ENCODE assay signal across 14 mouse cellular contexts in the genomic region with DNA sequence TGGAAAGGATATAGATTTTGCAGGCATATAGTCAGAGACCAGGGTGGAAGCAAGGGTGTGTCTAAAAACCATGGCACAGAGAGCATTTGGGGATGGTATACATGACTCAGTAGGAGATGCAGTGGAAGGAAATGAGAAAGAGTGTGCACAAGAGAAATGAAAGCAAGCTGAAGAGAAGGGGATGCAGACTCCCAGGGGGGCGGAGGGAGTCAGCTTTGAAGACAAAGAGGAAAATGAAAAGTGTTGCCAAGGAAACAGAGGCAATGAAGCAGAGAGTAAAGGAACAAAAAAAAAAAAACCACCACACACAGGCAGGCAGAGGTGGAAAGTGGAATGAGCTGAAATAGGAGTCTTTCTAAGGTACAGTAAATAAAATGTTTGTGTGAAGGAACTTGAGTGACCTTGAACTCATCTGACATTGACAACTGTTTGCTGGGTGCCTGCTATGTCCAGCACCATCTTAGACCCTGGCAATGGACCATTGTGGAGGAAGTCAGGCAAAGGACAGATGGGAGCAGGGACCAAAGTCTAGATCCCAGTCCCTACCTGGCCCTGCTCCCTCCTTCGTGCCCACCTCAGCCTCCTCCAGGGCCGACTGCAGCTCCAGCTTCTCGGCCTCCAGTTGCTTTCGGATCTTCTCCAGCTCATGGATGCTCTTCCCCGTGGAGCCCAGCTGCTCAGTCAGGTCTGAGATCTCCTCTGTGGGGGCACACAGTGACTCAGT. TPM values are rescaled to one million over a fixed set of nuclear protein-coding genes. Genes with fewer than 3 reads are reported as not detected.
DNase-seq lines count a peak whose midpoint lies in the region; ATAC-seq and TF ChIP-seq lines count a peak whose summit lies in the region.
"Had no signal": no experiment of that assay in that cellular context is flagged by ENCODE, and none has a peak within 500 bp of the region (broad histone marks: within the 10 kb centered on the region; RNA-seq: fewer than 3 reads in every experiment).

No protein-coding gene starts in this region.

- H3K9me3 ChIP-seq in midbrain, embryonic 10.5 days (replicated peaks), result no peaks in the 10 kb centered on the region
- H3K9me3 ChIP-seq: lung, embryonic 15.5 days had no signal

- H3K4me1 ChIP-seq in midbrain, embryonic 10.5 days, result peaks cover 16% of the 10 kb centered on the region
- H3K4me1 ChIP-seq: lung, embryonic 15.5 days had no signal

- H3K27me3 ChIP-seq in midbrain, embryonic 10.5 days (ENCODE audit: low read depth, poor library complexity, severe bottlenecking), result peaks cover 4% of the 10 kb centered on the region; the same call in 1 of the 2 replicates
- H3K27me3 ChIP-seq: lung, embryonic 15.5 days had no signal

- no peak for TF ChIP-seq CTCF in left cerebral cortex, adult 2 months (IDR thresholded peaks at IDR 0.05)

- H3K27ac ChIP-seq in left cerebral cortex, adult 2 months, result peak overlapping the region; percentile 55
- peak overlapping the region; percentile 68; the same call in 1 of the 2 replicates for H3K27ac ChIP-seq in midbrain, embryonic 10.5 days (replicated peaks)
- H3K27ac ChIP-seq: gastrocnemius, adult 2 months; kidney, postnatal 0 days; lung, embryonic 15.5 days had no signal

- H3K36me3 ChIP-seq in midbrain, embryonic 10.5 days, result no peaks in the 10 kb centered on the region
- H3K36me3 ChIP-seq: lung, embryonic 15.5 days had no signal

- no peak for ATAC-seq in cerebellum, adult (ENCODE audit: insufficient number of reproducible peaks, low FRiP score, low TSS enrichment)

- 76% methylated on average over 6 of the region's 6 CpGs for WGBS in midbrain, embryonic 10.5 days

- H3K4me3 ChIP-seq in left cerebral cortex, adult 2 months, result no peak overlapping the region
- no peak overlapping the region for H3K4me3 ChIP-seq in midbrain, embryonic 10.5 days
- H3K4me3 ChIP-seq: gastrocnemius, adult 2 months; lung, embryonic 15.5 days; myocyte had no signal

- peak; percentile 12 to 21 for DNase-seq in cerebellum, postnatal 10 days
- peak in 1 of 2 experiments; percentile 58 for DNase-seq in left cerebral cortex, adult 2 months (ENCODE audit: extremely low spot score in 1 of 2, low spot score in 2 of 2)
- DNase-seq in left cerebral cortex, adult 11 months (ENCODE audit: low spot score), result no peak
- no peak for DNase-seq in midbrain, embryonic 10.5 days (ENCODE audit: low spot score)
- peak; percentile 22 to 25 for DNase-seq in right cerebral cortex, postnatal 36 days (ENCODE audit: low spot score in 2 of 2)
- no peak for DNase-seq in cerebellum, postnatal 25 days
- no peak for DNase-seq in spleen, postnatal 36 days (ENCODE audit: low spot score in 2 of 2)
- DNase-seq: gastrocnemius, adult 2 months had no signal

- intact Hi-C loops in left cerebral cortex, adult 2 months (cut with DNase I), result loop anchor here (1.0 kb wide), 1 partner anchor 26 kb away; no protein-coding TSS in a partner anchor

RNA-seq across cellular contexts. Expression of a gene that starts 2.5 kb away (rescaled TPM):
- not detected for total RNA-seq in left cerebral cortex, adult 2 months (2021)
- polyA plus RNA-seq in midbrain, embryonic 10.5 days (2016; fragmentation: Nextera tagmentation; extraction: Ambion mirVana), result not detected in 2 replicates
- total RNA-seq: gastrocnemius, adult 2 months had no signal
- polyA plus RNA-seq: embryonic facial prominence, embryonic 11.5 days; kidney, postnatal 0 days; limb, embryonic 11.5 days; lung, embryonic 15.5 days; myocyte had no signal

RNA-seq across cellular contexts. Expression of a gene that starts 7.5 kb away (rescaled TPM):
- total RNA-seq in left cerebral cortex, adult 2 months (2021), result 10 to 100 TPM in 1 of 2 experiments, 1 to 10 TPM in 1; 6.0 to 10.9 TPM
- 0.40 and 0.68 TPM in 2 replicates for polyA plus RNA-seq in midbrain, embryonic 10.5 days (2016; fragmentation: Nextera tagmentation; extraction: Ambion mirVana)

RNA-seq across cellular contexts. Expression of a gene that starts 20.2 kb away (rescaled TPM):
- total RNA-seq in left cerebral cortex, adult 2 months (2021), result 10 to 100 TPM; 22.1 to 24.2 TPM
- 0.70 and 0.96 TPM in 2 replicates for polyA plus RNA-seq in midbrain, embryonic 10.5 days (2016; fragmentation: Nextera tagmentation; extraction: Ambion mirVana)

RNA-seq across cellular contexts. Expression of a gene that starts 38.2 kb away (rescaled TPM):
- total RNA-seq in left cerebral cortex, adult 2 months (2021), result 10 to 100 TPM; 46.5 to 53.5 TPM
- 0.17 and 0.31 TPM in 2 replicates for polyA plus RNA-seq in midbrain, embryonic 10.5 days (2016; fragmentation: Nextera tagmentation; extraction: Ambion mirVana)
- polyA plus RNA-seq: myocyte had no signal

RNA-seq across cellular contexts. Expression of a gene that starts 41.0 kb away (rescaled TPM):
- total RNA-seq in left cerebral cortex, adult 2 months (2021), result 10 to 100 TPM; 26.7 to 30.7 TPM
- 89.3 and 91.6 TPM in 2 replicates for polyA plus RNA-seq in midbrain, embryonic 10.5 days (2016; fragmentation: Nextera tagmentation; extraction: Ambion mirVana)

Comparison
In these comparisons a context has a peak if more than half of its experiments do, and no peak if none do; other contexts are left out.
1. DNase-seq: peak in cerebellum, postnatal 10 days (2 of 2) and right cerebral cortex, postnatal 36 days (2 of 2); none in left cerebral cortex, adult 11 months (single experiment), midbrain, embryonic 10.5 days (single experiment), cerebellum, postnatal 25 days (0 of 2) and spleen, postnatal 36 days (0 of 2).